Mouse (Mus musculus) right cerebral cortex, adult 2 months (tissue): ENCODE measurements around the gene Tha1.

ENCODE experiments used
- DNase-seq, 2 experiments: peaks; one replicate each; pipeline ENCODE4 v3.0.0; 2021 to 2022; ENCODE audit warnings: low spot score in 2 of 2

Tha1 gene

GRCm38 (mm10) chr11:117825333-117826101, 47.8 kb downstream of the Tha1 start, which contains the start of the genes Afmid and Tk1:
Gene Afmid, plus strand, starts transcription at chr11:117825924.
Gene Tk1, minus strand, starts transcription at chr11:117826092.
- peak; percentile 48 to 53 for DNase-seq

GRCm38 (mm10) chr11:117824060-117824969, 49.0 kb downstream of the Tha1 start:
- DNase-seq: peak; percentile 86

- DNase-seq: no peak
Measured at GRCm38 (mm10) chr11:117823411-117823810, 49.9 kb downstream of the Tha1 start.

GRCm38 (mm10) chr11:117822728-117823241, 50.5 kb downstream of the Tha1 start:
- no peak for DNase-seq

GRCm38 (mm10) chr11:117821868-117822267, 51.4 kb downstream of the Tha1 start:
- no peak for DNase-seq

GRCm38 (mm10) chr11:117820173-117820572, 53.1 kb downstream of the Tha1 start:
- no peak for DNase-seq

- DNase-seq: no peak
Measured at GRCm38 (mm10) chr11:117819095-117819494, 54.2 kb downstream of the Tha1 start.
